Mouse (Mus musculus) liver, adult 2 months (tissue): ENCODE data around the gene Mpg.

Source experiments
- CTCF ChIP-seq: fragments of 200-500 bp; IDR thresholded peaks from 2 replicates; pipeline ENCODE4 v1.5.1; 2011; ENCODE audit warnings: low read depth, low read length, control low read depth
- POLR2A ChIP-seq: fragments of 200-500 bp; IDR thresholded peaks from 2 replicates; pipeline ENCODE4 v1.6.1; 2011; ENCODE audit warnings: low read length, control low read depth; ENCODE audit not compliant: insufficient read depth; ENCODE audit errors: extremely low read depth

DNA sequence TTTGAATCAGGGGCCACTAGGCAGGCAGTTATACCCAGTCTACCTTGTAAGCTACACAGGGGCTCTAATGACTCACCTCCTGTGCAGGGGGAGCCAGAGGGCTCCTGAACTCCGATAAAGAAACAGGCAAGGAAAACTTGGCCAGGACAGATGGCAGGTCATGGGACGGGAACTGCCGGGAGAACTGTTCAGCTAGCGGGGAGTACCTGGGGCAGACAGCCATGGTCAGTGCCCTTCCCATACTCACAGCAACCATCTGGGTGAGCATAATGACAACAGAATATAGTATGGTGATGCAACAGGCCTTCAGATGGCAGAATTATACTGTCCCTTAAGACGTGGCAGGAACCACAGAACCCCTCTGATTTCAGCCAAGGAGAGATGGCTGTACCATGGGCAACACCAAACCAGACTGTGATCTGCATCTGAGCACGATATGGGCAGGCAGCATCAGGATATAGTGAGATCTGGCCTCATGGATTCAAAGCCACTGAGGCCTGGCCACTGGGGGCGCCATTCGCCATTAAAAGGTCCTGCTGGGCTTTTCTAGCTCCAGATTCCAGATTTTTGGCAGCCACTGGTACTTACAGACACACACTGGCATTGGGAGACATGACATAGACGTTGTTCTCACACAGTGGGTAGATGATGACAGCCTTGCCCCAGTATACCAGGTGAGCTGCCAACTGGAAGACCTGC is 10.6 kb downstream of the Mpg start:
- TF ChIP-seq POLR2A (no peak), CTCF (peak; percentile 72)
